Mouse (Mus musculus): ENCODE measurements around the gene Asic3. TPM values are rescaled to one million over a fixed set of nuclear protein-coding genes. Genes with fewer than 3 reads are reported as not detected.

Gene Asic3
- total and polyA plus RNA-seq, 3 experiments = 0.25 to 1.1 TPM; not detected in 1

GRCm38 (mm10) chr5:24400362-24400761, 12.8 kb upstream of the Asic3 start:
- TF ChIP-seq POLR2AphosphoS2 (IDR thresholded peaks at IDR 0.05; ENCODE audit: low read depth, low read length) (no peak), EP300 (IDR thresholded peaks at IDR 0.05; ENCODE audit: low read length) (no peak), TBP (conservative IDR thresholded peaks at IDR 0.05; ENCODE audit: low read depth, low read length) (no peak), HCFC1 (IDR thresholded peaks at IDR 0.05; ENCODE audit: low read depth, low read length) (no peak), ETS1 (conservative IDR thresholded peaks at IDR 0.05; ENCODE audit: low read depth, low read length) (no peak), JUND (conservative IDR thresholded peaks at IDR 0.05; ENCODE audit: low read depth, low read length) (no peak), MEF2A (IDR thresholded peaks at IDR 0.05; ENCODE audit: borderline replicate concordance, low read depth, low read length) (no peak), RCOR1 (conservative IDR thresholded peaks at IDR 0.05; ENCODE audit: low read depth, low read length) (no peak), ZMIZ1 (IDR thresholded peaks at IDR 0.05; ENCODE audit: low read depth, low read length) (no peak), ZKSCAN1 (IDR thresholded peaks at IDR 0.05; ENCODE audit: borderline replicate concordance, low read depth, low read length) (no peak), GABPA (IDR thresholded peaks at IDR 0.05; ENCODE audit: insufficient replicate concordance, low read depth, low read length) (no peak), TCF12 (IDR thresholded peaks at IDR 0.05; ENCODE audit: low read depth, low read length) (no peak)
- Histone ChIP-seq H3K4me3 (replicated peaks in 1 of 3; ENCODE audit: low read depth in 2 of 3, low read length in 2 of 3, poor library complexity in 1 of 3) (no peak overlapping the region), H3K4me2 (ENCODE audit: insufficient read depth, low read depth, poor library complexity, severe bottlenecking) (no peak overlapping the region), H3K9ac (ENCODE audit: insufficient read depth, low read depth) (no peak overlapping the region), H3K79me2 (replicated peaks; ENCODE audit: control insufficient read depth, extremely low read depth, insufficient read depth, poor library complexity, severe bottlenecking) (no peaks in the 10 kb centered on the region), H3K27me3 (replicated peaks) (no peaks in the 10 kb centered on the region), H3K9me3 (replicated peaks; ENCODE audit: low read length) (no peaks in the 10 kb centered on the region), H3K36me3 (replicated peaks in 1 of 2; ENCODE audit: control insufficient read depth in 1 of 2, insufficient read depth in 1 of 2, low read length in 1 of 2) (peaks cover 30 to 72% of the 10 kb centered on the region in 2 experiments), H3K27ac (ENCODE audit: insufficient read depth, low read depth) (no peak overlapping the region), H3K4me1 (ENCODE audit: control insufficient read depth in 1 of 2, insufficient read depth in 2 of 2) (peaks cover 6 to 26% of the 10 kb centered on the region in 2 experiments)
- no peak for DNase-seq (ENCODE audit: extremely low read depth)
- dilution Hi-C loops (cut with MboI; ENCODE audit: extremely low pct_ligation_motif_present, extremely low pct_unique_long_range_greater_than_20kb, low sequenced_read_pairs) = no loop called here
- in situ Hi-C loops (cut with MboI; ENCODE audit: low pct_ligation_motif_present, low pct_unique_long_range_greater_than_20kb, low sequenced_read_pairs) = no loop called here

GRCm38 (mm10) chr5:24400911-24401605, 12.1 kb upstream of the Asic3 start:
- Histone ChIP-seq H3K9me3 (replicated peaks; ENCODE audit: low read length) (no peaks in the 10 kb centered on the region), H3K79me2 (replicated peaks; ENCODE audit: control insufficient read depth, extremely low read depth, insufficient read depth, poor library complexity, severe bottlenecking) (no peaks in the 10 kb centered on the region), H3K36me3 (replicated peaks in 1 of 2; ENCODE audit: control insufficient read depth in 1 of 2, insufficient read depth in 1 of 2, low read length in 1 of 2) (peaks cover 34 to 79% of the 10 kb centered on the region in 2 experiments), H3K4me2 (ENCODE audit: insufficient read depth, low read depth, poor library complexity, severe bottlenecking) (no peak overlapping the region), H3K27ac (ENCODE audit: insufficient read depth, low read depth) (no peak overlapping the region), H3K27me3 (replicated peaks) (no peaks in the 10 kb centered on the region), H3K9ac (ENCODE audit: insufficient read depth, low read depth) (no peak overlapping the region), H3K4me3 (replicated peaks in 1 of 3; ENCODE audit: low read depth in 2 of 3, low read length in 2 of 3, poor library complexity in 1 of 3) (no peak overlapping the region), H3K4me1 (ENCODE audit: control insufficient read depth in 1 of 2, insufficient read depth in 2 of 2) (peaks cover 6 to 27% of the 10 kb centered on the region in 2 experiments)
- TF ChIP-seq ZMIZ1 (IDR thresholded peaks at IDR 0.05; ENCODE audit: low read depth, low read length) (no peak), TBP (conservative IDR thresholded peaks at IDR 0.05; ENCODE audit: low read depth, low read length) (no peak), ZC3H11A (IDR thresholded peaks at IDR 0.05; ENCODE audit: low read depth, low read length) (no peak), KAT2A (IDR thresholded peaks at IDR 0.05; ENCODE audit: insufficient replicate concordance, low read length) (no peak), NELFE (IDR thresholded peaks at IDR 0.05; ENCODE audit: low read depth, low read length) (no peak), E2F4 (IDR thresholded peaks at IDR 0.05; ENCODE audit: insufficient replicate concordance, low read depth, low read length) (no peak), UBTF (IDR thresholded peaks at IDR 0.05; ENCODE audit: low read depth, low read length) (no peak), NRF1 (IDR thresholded peaks at IDR 0.05; ENCODE audit: low read depth, low read length) (no peak), RAD21 (IDR thresholded peaks at IDR 0.05; ENCODE audit: low read depth, low read length) (no peak), MEF2A (IDR thresholded peaks at IDR 0.05; ENCODE audit: borderline replicate concordance, low read depth, low read length) (no peak), USF2 (conservative IDR thresholded peaks at IDR 0.05; ENCODE audit: low read depth, low read length) (no peak)
- in situ Hi-C loops (cut with MboI; ENCODE audit: low pct_ligation_motif_present, low pct_unique_long_range_greater_than_20kb, low sequenced_read_pairs) = no loop called here
- dilution Hi-C loops (cut with MboI; ENCODE audit: extremely low pct_ligation_motif_present, extremely low pct_unique_long_range_greater_than_20kb, low sequenced_read_pairs) = no loop called here
- no peak for DNase-seq (ENCODE audit: extremely low read depth)

Measured in CH12.LX (cell line).